Mouse (Mus musculus) CH12.LX (cell line): ENCODE measurements around the gene Nt5c2. TPM values are rescaled to one million over a fixed set of nuclear protein-coding genes. Genes with fewer than 3 reads are reported as not detected.

Source experiments
- DNase-seq: peaks from one replicate; pipeline ENCODE4 v3.0.0-alpha.2; 2013; ENCODE audit errors: extremely low read depth
- H3K27ac ChIP-seq: 2 replicates; pipeline ENCODE4 v1.5.1; 2012; ENCODE audit warnings: low read depth, mild to moderate bottlenecking, control low read depth, moderate library complexity; ENCODE audit not compliant: insufficient read depth
- H3K27me3 ChIP-seq: replicated peaks from 2 replicates; pipeline ENCODE3; 2012; ENCODE audit warnings: inconsistent platforms
- H3K36me3 ChIP-seq, 2 experiments: replicated peaks in 1 of 2; 2 replicates each; pipeline versions ENCODE3 to v1.6.1; 2012; ENCODE audit warnings: inconsistent platforms in 1 of 2, low read length in 1 of 2, mild to moderate bottlenecking in 1 of 2, mixed read lengths in 1 of 2, moderate library complexity in 1 of 2; ENCODE audit not compliant: control insufficient read depth in 1 of 2, insufficient read depth in 1 of 2
- H3K4me1 ChIP-seq, 2 experiments: 2 replicates each; pipeline ENCODE4 v1.6.1; 2012; ENCODE audit warnings: inconsistent platforms in 1 of 2, moderate library complexity in 1 of 2; ENCODE audit not compliant: insufficient read depth in 2 of 2, control insufficient read depth in 1 of 2
- H3K4me2 ChIP-seq: 2 replicates; pipeline ENCODE4 v1.6.1; 2012; ENCODE audit warnings: low read depth, mild to moderate bottlenecking, control low read depth; ENCODE audit not compliant: poor library complexity, insufficient read depth, severe bottlenecking
- H3K4me3 ChIP-seq, 3 experiments: fragments of 150-350 bp in 1 of 3; sonication (generic) in 1 of 3; replicated peaks in 1 of 3; 2 replicates each; pipeline versions ENCODE3 to v1.5.1; 2011 to 2012; ENCODE audit warnings: low read depth in 2 of 3, low read length in 2 of 3, mild to moderate bottlenecking in 2 of 3, moderate library complexity in 2 of 3, control low read depth in 1 of 3, improper control_type of control experiment in 1 of 3, inconsistent platforms in 1 of 3, mixed read lengths in 1 of 3; ENCODE audit not compliant: poor library complexity in 1 of 3
- H3K79me2 ChIP-seq: replicated peaks from 2 replicates; pipeline ENCODE4 v1.6.1; 2012; ENCODE audit warnings: mild to moderate bottlenecking, moderate library complexity; ENCODE audit not compliant: control insufficient read depth, poor library complexity, insufficient read depth, severe bottlenecking; ENCODE audit errors: extremely low read depth
- H3K9ac ChIP-seq: 2 replicates; pipeline ENCODE4 v1.6.1; 2012; ENCODE audit warnings: low read depth, mild to moderate bottlenecking, control low read depth, moderate library complexity; ENCODE audit not compliant: insufficient read depth
- H3K9me3 ChIP-seq: replicated peaks from 2 replicates; pipeline ENCODE3; 2012; ENCODE audit warnings: low read length, inconsistent platforms, mixed read lengths
- CTCF ChIP-seq, 2 experiments: IDR thresholded peaks in 1 of 2; conservative IDR thresholded peaks in 1 of 2; 2 replicates each; pipeline ENCODE4 v1.5.1; 2011 to 2012; ENCODE audit warnings: low read depth in 2 of 2, low read length in 2 of 2, improper control_type of control experiment in 1 of 2, inconsistent platforms in 1 of 2, mild to moderate bottlenecking in 1 of 2, moderate library complexity in 1 of 2
- EP300 ChIP-seq: IDR thresholded peaks from 2 replicates; pipeline ENCODE4 v1.6.1; 2011; ENCODE audit warnings: low read length, improper control_type of control experiment
- HCFC1 ChIP-seq: IDR thresholded peaks from 2 replicates; pipeline ENCODE4 v1.6.1; 2012; ENCODE audit warnings: low read depth, mild to moderate bottlenecking, inconsistent platforms, low read length, improper control_type of control experiment
- IRF4 ChIP-seq: IDR thresholded peaks from 2 replicates; pipeline ENCODE4 v1.6.1; 2014; ENCODE audit warnings: low read depth, mild to moderate bottlenecking, inconsistent platforms, low read length, improper control_type of control experiment
- KAT2A ChIP-seq: IDR thresholded peaks from 2 replicates; pipeline ENCODE4 v1.6.1; 2012; ENCODE audit warnings: low read length, improper control_type of control experiment, inconsistent platforms; ENCODE audit not compliant: insufficient replicate concordance
- MXI1 ChIP-seq: IDR thresholded peaks from 2 replicates; pipeline ENCODE4 v1.6.1; 2011; ENCODE audit warnings: mild to moderate bottlenecking, low read depth, low read length, improper control_type of control experiment
- MYC ChIP-seq: IDR thresholded peaks from 2 replicates; pipeline ENCODE4 v1.6.1; 2011; ENCODE audit warnings: low read depth, mild to moderate bottlenecking, improper control_type of control experiment, low read length
- PAX5 ChIP-seq: IDR thresholded peaks from 2 replicates; pipeline ENCODE4 v1.6.1; 2012; ENCODE audit warnings: low read length, inconsistent platforms, mixed read lengths
- POLR2AphosphoS2 ChIP-seq: IDR thresholded peaks from 2 replicates; pipeline ENCODE4 v1.6.1; 2011; ENCODE audit warnings: low read depth, low read length, improper control_type of control experiment
- RAD21 ChIP-seq: IDR thresholded peaks from 2 replicates; pipeline ENCODE4 v1.6.1; 2011; ENCODE audit warnings: low read depth, mild to moderate bottlenecking, low read length, improper control_type of control experiment, moderate library complexity
- RCOR1 ChIP-seq: conservative IDR thresholded peaks from 2 replicates; pipeline ENCODE4 v1.6.1; 2012; ENCODE audit warnings: low read depth, mild to moderate bottlenecking, inconsistent platforms, low read length, improper control_type of control experiment
- SMC3 ChIP-seq: IDR thresholded peaks from 2 replicates; pipeline ENCODE4 v1.6.1; 2011; ENCODE audit warnings: low read depth, low read length, improper control_type of control experiment
- TBP ChIP-seq: conservative IDR thresholded peaks from 2 replicates; pipeline ENCODE4 v1.6.1; 2011; ENCODE audit warnings: low read depth, low read length, improper control_type of control experiment
- UBTF ChIP-seq: IDR thresholded peaks from 2 replicates; pipeline ENCODE4 v1.6.1; 2012; ENCODE audit warnings: low read depth, mild to moderate bottlenecking, inconsistent platforms, low read length, improper control_type of control experiment, moderate library complexity
- USF1 ChIP-seq: IDR thresholded peaks from 2 replicates; pipeline ENCODE4 v1.6.1; 2014; ENCODE audit warnings: low read depth, mild to moderate bottlenecking, inconsistent platforms, low read length, improper control_type of control experiment
- USF2 ChIP-seq: conservative IDR thresholded peaks from 2 replicates; pipeline ENCODE4 v1.6.1; 2011; ENCODE audit warnings: low read depth, low read length, improper control_type of control experiment
- ZKSCAN1 ChIP-seq: IDR thresholded peaks from 2 replicates; pipeline ENCODE4 v1.6.1; 2012; ENCODE audit warnings: low read depth, inconsistent platforms, low read length, improper control_type of control experiment, borderline replicate concordance
- ZNF384 ChIP-seq: IDR thresholded peaks from 2 replicates; pipeline ENCODE4 v1.6.1; 2012; ENCODE audit warnings: low read depth, low read length, improper control_type of control experiment, inconsistent platforms
- dilution Hi-C: fragments of 300-500 bp; cut with MboI; formaldehyde crosslinking; loops from 2 replicates; pipeline ENCODE4 v1.14.3; 2020; ENCODE audit warnings: low sequenced_read_pairs; ENCODE audit not compliant: extremely low pct_unique_long_range_greater_than_20kb, extremely low pct_ligation_motif_present
- in situ Hi-C: fragments of 300-500 bp; cut with MboI; formaldehyde crosslinking; loops from 3 replicates; pipeline ENCODE4 v1.14.3; 2019; ENCODE audit warnings: low sequenced_read_pairs, low pct_ligation_motif_present, low pct_unique_long_range_greater_than_20kb, mixed read lengths
- polyA plus RNA-seq: library from polyadenylated mRNA; unstranded; fragments of >175 nt; gene quantifications from 2 replicates; pipeline ENCODE4 v1.2.1, GENCODE M21; 2012; ENCODE audit warnings: low read depth; ENCODE audit not compliant: insufficient read length
- total RNA-seq, 2 experiments: library from RNA; depleted of rRNA; stranded (reverse); fragments of 300-350 nt in 1 of 2; fragments of >200 nt in 1 of 2; gene quantifications; 2 replicates each; pipeline ENCODE4 v1.2.3; 2012 to 2014

The Nt5c2 gene
- total and polyA plus RNA-seq, 3 experiments = 15.1 to 62.9 (median 21.1) TPM

GRCm38 (mm10) chr19:46841016-46841415 lies 173.9 kb downstream of the Nt5c2 start:
- Histone ChIP-seq H3K4me1 (0 out of 4 replicates have a peak, but pooled peaks cover 4 to 7% of the 10 kb centered on the region in 2 experiments), H3K79me2 (no peaks in the 10 kb centered on the region), H3K4me2 (no peak overlapping the region), H3K36me3 (no peaks in the 10 kb centered on the region), H3K9me3 (no peaks in the 10 kb centered on the region), H3K27me3 (no peaks in the 10 kb centered on the region), H3K27ac (no peak overlapping the region), H3K4me3 (no peak overlapping the region), H3K9ac (no peak overlapping the region)
- DNase-seq = no peak
- TF ChIP-seq UBTF (no peak), ZKSCAN1 (no peak)
- in situ Hi-C loops = no loop called here
- dilution Hi-C loops = no loop called here

- in situ Hi-C loops = loop anchor here (5.0 kb wide), 1 partner anchor 35 kb away; no protein-coding TSS in a partner anchor
- DNase-seq = no peak
- H3K9ac ChIP-seq = no peak overlapping the region
- no peaks in the 10 kb centered on the region for H3K36me3 ChIP-seq
- no peaks in the 10 kb centered on the region for H3K9me3 ChIP-seq
- no peak for TF ChIP-seq RAD21
- TF ChIP-seq EP300 = no peak
- no peak for TF ChIP-seq TBP
- TF ChIP-seq CTCF (conservative IDR thresholded peaks at IDR 0.05 in 1 of 2, IDR thresholded peaks at IDR 0.05 in 1 of 2; ENCODE audit: low read depth in 2 of 2, low read length in 2 of 2) = no peak
- TF ChIP-seq USF1 = no peak
- no peak for TF ChIP-seq HCFC1
- TF ChIP-seq POLR2AphosphoS2 = no peak
- TF ChIP-seq MXI1 = no peak
- TF ChIP-seq SMC3 = no peak
- no peak for TF ChIP-seq KAT2A
- TF ChIP-seq RCOR1 = no peak
- no peak for TF ChIP-seq PAX5
- no peak for TF ChIP-seq USF2
- TF ChIP-seq IRF4 = no peak
- TF ChIP-seq ZNF384 = no peak
- no peak for TF ChIP-seq MYC
- TF ChIP-seq, all 38 proteins: peak for 0
- no peak overlapping the region for H3K27ac ChIP-seq
- no peak overlapping the region for H3K4me3 ChIP-seq
- dilution Hi-C loops = no loop called here
- no peaks in the 10 kb centered on the region for H3K79me2 ChIP-seq
- H3K4me2 ChIP-seq = no peak overlapping the region
- H3K4me1 ChIP-seq = no peaks in the 10 kb centered on the region
- H3K27me3 ChIP-seq = no peaks in the 10 kb centered on the region
These were observed 177.5 kb downstream of the Nt5c2 start for GRCm38 (mm10) chr19:46837290-46838079.
